Mouse (Mus musculus) MN1 (cell line): ENCODE results near the gene Akap8.

ENCODE experiments used
- DNase-seq: peaks from one replicate; pipeline ENCODE4 v3.0.0-alpha.2; 2016; ENCODE audit warnings: low spot score

Gene Akap8

GRCm38 (mm10) chr17:32283771-32284221 is 37.2 kb downstream of the Akap8 start:
- DNase-seq: peak; percentile 69

DNA sequence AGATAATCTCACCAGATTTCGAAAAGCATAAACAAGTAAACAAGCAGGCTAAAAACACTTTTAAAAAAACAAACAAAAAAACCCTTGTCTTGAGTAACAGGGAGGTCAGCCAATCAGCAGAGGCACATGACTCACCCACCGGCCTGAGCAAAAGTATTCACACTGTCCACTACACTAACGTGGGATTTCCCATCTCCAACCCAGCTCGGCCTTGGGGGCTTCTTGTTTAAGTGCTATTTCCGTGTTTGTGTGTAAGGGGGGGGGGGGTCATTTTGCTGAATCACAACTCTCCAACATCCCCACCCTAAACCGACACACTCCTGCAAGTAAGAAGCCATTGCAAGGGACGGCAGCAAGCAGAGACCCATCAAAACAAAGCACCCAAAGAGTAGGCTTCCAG is 37.7 kb downstream of the Akap8 start:
- peak; percentile 75 for DNase-seq

DNA sequence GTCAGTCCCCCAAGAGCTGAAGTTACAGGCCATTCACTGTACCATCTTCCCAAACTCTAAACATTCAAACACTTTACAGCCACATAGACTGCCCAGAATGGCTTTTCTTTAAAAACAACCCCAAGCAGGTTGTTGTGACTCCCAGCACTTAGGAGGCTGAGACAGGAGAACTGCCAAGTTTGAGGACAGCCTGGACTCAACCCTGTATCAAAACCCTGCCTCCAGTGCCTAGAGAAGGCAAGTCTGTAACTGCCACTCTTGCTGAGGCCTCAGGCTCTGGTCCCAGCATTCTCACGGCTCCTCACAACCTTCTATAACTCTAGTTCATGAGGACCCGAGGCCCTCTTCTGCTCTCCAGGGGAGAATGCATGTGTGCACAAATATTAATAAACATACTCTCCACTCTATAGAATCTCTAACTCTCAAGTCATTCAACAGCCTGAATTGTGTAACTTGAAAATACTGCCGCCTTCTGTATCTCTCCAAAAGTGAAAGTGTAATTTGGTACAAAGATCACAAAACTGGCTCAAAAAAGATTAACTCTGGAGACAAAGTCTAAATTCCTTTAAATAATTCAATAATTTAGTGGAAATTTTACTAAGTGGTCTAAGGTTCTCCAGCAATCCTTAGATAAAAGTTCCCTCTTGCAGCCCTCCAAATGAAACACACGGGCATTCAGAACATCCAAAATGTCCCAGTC is 39.3 kb downstream of the Akap8 start:
- no peak for DNase-seq

- no peak for DNase-seq
These were observed 39.9 kb downstream of the Akap8 start for GRCm38 (mm10) chr17:32281126-32281525.

GRCm38 (mm10) chr17:32280575-32280974 is 40.5 kb downstream of the Akap8 start:
- no peak for DNase-seq

- no peak for DNase-seq
These were observed 43.8 kb downstream of the Akap8 start for GRCm38 (mm10) chr17:32277201-32277600.

DNA sequence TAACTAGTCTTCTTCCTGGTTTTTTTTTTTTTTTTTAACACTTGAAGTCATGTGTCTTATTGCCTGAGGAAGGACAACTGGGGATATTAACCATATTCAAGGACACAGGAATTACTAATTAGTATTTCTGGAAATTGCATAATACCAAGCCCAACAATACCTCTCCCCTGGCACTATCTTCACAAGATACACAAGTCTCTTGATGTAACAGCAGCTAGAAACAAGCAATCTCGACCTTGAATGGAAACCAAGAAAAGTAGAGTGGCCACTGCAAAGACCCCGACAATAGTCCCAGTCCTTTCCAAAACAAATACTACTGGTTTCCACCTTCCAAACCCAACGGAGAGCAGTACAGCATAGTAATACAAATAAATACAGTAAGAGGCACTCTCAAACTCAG is 45.5 kb downstream of the Akap8 start:
- DNase-seq: no peak

DNA sequence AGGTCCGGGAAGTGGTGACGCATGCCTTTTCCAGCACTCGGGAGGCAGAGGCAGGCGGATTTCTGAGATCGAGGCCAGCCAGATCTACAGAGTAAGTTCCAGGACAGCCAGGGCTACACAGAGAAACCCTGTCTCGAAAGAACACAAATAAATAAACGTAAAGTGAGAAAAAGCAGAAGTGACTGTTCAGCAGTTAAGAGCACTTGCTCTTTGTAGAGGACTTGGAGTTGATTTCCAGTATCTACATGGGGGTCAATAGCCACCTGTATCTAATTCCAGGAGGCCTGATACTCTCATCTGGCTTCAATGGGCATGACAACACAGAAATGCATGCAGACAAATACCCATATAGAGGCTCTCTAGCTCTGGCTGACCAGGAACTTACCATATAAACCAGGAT is 51.9 kb downstream of the Akap8 start:
- no peak for DNase-seq

- DNase-seq: no peak
These were observed 52.5 kb downstream of the Akap8 start for GRCm38 (mm10) chr17:32268540-32268960.

GRCm38 (mm10) chr17:32268096-32268495 is 52.9 kb downstream of the Akap8 start:
- no peak for DNase-seq

DNA sequence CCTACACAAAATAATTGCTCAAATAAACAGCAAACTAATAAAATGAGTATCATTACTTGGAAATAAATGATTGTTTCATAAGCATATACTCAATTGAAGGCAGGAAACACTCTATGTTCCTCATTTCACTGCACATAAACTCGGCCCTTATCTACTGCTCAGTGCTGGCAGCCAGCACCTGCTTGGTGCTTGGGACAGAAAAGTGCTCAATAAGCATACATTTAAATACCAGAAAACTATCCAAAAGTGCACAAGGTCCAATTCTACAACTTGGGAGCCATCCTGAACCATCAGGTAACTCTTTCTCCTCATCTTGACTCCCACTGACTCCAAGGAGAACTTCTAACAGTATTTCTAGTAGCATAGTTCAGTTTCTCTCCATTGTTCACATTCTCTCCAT is 53.4 kb downstream of the Akap8 start:
- DNase-seq: no peak

GRCm38 (mm10) chr17:32263672-32264071 is 57.4 kb downstream of the Akap8 start:
- no peak for DNase-seq

DNA sequence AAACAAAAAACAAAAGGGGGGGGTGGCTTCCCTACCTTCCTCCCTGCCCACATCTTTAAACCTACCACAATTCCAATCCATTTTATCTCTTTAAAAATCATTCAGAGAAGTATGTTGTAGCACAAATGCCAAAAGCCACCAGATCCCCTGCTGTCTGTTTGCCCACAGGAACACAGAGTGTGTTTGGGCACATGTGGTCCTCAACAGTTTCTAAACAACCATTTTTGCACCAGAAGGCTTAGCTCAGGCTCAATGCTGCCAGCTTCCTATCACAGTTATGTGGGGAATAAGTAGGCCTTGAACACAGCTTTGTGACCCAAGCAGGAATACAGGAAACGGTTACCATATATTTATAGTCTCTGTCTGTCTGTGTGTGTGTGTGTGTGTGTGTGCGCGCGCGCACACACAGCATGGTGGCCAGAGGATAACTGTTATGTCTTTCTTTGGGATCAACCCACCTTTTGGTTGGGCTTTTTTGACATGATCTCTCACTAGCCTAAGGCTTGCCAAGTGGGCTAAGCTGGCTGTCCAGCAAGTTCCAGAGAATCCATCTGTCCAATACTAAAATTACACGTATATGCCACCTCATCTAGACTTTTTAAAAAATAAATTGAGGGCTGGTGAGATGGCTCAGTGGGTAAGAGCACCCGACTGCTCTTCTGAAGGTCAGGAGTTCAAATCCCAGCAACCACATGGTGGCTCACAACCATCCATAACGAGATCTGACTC is 58.0 kb downstream of the Akap8 start:
- no peak for DNase-seq

- no peak for DNase-seq
These were observed 62.2 kb downstream of the Akap8 start for GRCm38 (mm10) chr17:32258869-32259268.

- DNase-seq: no peak
These were observed 63.1 kb downstream of the Akap8 start for GRCm38 (mm10) chr17:32257944-32258343.

GRCm38 (mm10) chr17:32257452-32257851 is 63.6 kb downstream of the Akap8 start:
- DNase-seq: no peak

DNA sequence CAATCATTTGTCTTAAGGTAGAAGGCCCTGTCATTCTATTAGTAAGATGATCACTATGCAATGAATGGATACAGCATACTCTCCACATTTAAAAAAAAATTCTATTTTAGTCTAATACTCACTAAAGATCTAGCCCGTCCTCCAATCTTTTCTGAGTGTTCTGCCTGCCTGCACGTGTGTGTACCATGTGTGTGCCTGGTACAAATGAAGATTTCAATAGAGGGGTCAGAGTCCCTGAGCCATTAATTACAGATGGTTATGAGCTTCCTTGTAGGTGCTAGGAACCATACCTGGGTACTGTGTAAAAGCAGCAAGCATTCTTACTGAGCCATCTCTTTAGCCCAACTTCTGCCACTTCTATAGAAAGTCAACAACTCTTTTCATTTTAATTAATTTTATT is 64.1 kb downstream of the Akap8 start:
- DNase-seq: no peak
